Mouse (Mus musculus) B cell, adult 62 days (primary cell): Measurements from ENCODE around the gene Mdh1b. TPM values are rescaled to one million over a fixed set of nuclear protein-coding genes. Genes with fewer than 3 reads are reported as not detected.

ENCODE experiments used
- total RNA-seq: library from RNA; stranded (reverse); gene quantifications from 4 replicates; pipeline ENCODE4 v1.2.4, GENCODE M21; 2023

Gene Mdh1b
- total RNA-seq, result not detected in 4 replicates

GRCm38 (mm10) chr1:63730240-63730771, at the start of gene Mdh1b, which contains the start of gene Fastkd2:
Gene Mdh1b, minus strand, starts transcription at chr1:63730318.
Gene Fastkd2, plus strand, starts transcription at chr1:63730614.

GRCm38 (mm10) chr1:63769167-63769566, 39.0 kb upstream of the Mdh1b start, which contains the start of gene 4933402D24Rik:
Gene 4933402D24Rik, minus strand, starts transcription at chr1:63769267.

GRCm38 (mm10) chr1:63686827-63687226, 43.3 kb downstream of the Mdh1b start, which contains the start of gene Dytn:
Gene Dytn, minus strand, starts transcription at chr1:63686927.

Other genes with a start within 250 kb of the Mdh1b start
- gene Gm39653, start 114.3 kb downstream of the Mdh1b start, total RNA-seq, result not detected in 4 replicates
- not detected in 4 replicates for gene Dytn, start 43.4 kb downstream of the Mdh1b start, total RNA-seq
- gene Fastkd2, start 296 bp upstream of the Mdh1b start, total RNA-seq, result 36.8 to 47.7 TPM (median 43.3 TPM) in 4 replicates
- not detected in 4 replicates for gene 4933402D24Rik, start 38.9 kb upstream of the Mdh1b start, total RNA-seq